Mouse (Mus musculus): ENCODE results near the gene Lrrc72. TPM values are rescaled to one million over a fixed set of nuclear protein-coding genes. Genes with fewer than 3 reads are reported as not detected.

The Lrrc72 gene
- polyA plus RNA-seq, 1 experiment from 2014 or later = not detected

- no peak overlapping the region for H3K9ac ChIP-seq (ENCODE audit: low read depth, low read length)
- ATAC-seq (ENCODE audit: low FRiP score) (no peak), DNase-seq (ENCODE audit: low spot score) (no peak)
- WGBS = 85% methylated on average over 3 of the region's 3 CpGs
- no peaks in the 10 kb centered on the region for H3K27me3 ChIP-seq (ENCODE audit: control insufficient read depth, insufficient read depth, low read length)
- no peaks in the 10 kb centered on the region for H3K36me3 ChIP-seq (ENCODE audit: control insufficient read depth, insufficient read depth, low read length)
- H3K4me3 ChIP-seq (ENCODE audit: low read depth, low read length) = no peak overlapping the region
- H3K4me1 ChIP-seq (replicated peaks; ENCODE audit: control insufficient read depth, insufficient read depth, low read length) = no peaks in the 10 kb centered on the region
- H3K27ac ChIP-seq (ENCODE audit: low read depth, low read length) = no peak overlapping the region
- H3K4me2 ChIP-seq (replicated peaks; ENCODE audit: low read depth, low read length) = no peak overlapping the region
- H3K9me3 ChIP-seq (ENCODE audit: control insufficient read depth, low read length) = no peaks in the 10 kb centered on the region
These were observed 12.0 kb downstream of the Lrrc72 start for GRCm38 (mm10) chr12:36241171-36241570.

GRCm38 (mm10) chr12:36231386-36231785 lies 21.8 kb downstream of the Lrrc72 start:
- no peak for ATAC-seq (ENCODE audit: low FRiP score)
- Histone ChIP-seq H3K36me3 (ENCODE audit: control insufficient read depth, insufficient read depth, low read length) (no peaks in the 10 kb centered on the region), H3K27me3 (ENCODE audit: control insufficient read depth, insufficient read depth, low read length) (no peaks in the 10 kb centered on the region), H3K4me1 (replicated peaks; ENCODE audit: control insufficient read depth, insufficient read depth, low read length) (no peaks in the 10 kb centered on the region), H3K9ac (ENCODE audit: low read depth, low read length) (no peak overlapping the region), H3K4me3 (ENCODE audit: low read depth, low read length) (no peak overlapping the region), H3K9me3 (ENCODE audit: control insufficient read depth, low read length) (no peaks in the 10 kb centered on the region), H3K4me2 (replicated peaks; ENCODE audit: low read depth, low read length) (no peak overlapping the region), H3K27ac (ENCODE audit: low read depth, low read length) (no peak overlapping the region)
- 93% methylated on average over 2 of the region's 2 CpGs for WGBS
- DNase-seq (ENCODE audit: low spot score) = no peak

GRCm38 (mm10) chr12:36224392-36224791 lies 28.8 kb downstream of the Lrrc72 start:
- no peak overlapping the region for H3K9ac ChIP-seq (ENCODE audit: low read depth, low read length)
- H3K4me2 ChIP-seq (replicated peaks; ENCODE audit: low read depth, low read length) = no peak overlapping the region
- no peaks in the 10 kb centered on the region for H3K9me3 ChIP-seq (ENCODE audit: control insufficient read depth, low read length)
- no peaks in the 10 kb centered on the region for H3K4me1 ChIP-seq (replicated peaks; ENCODE audit: control insufficient read depth, insufficient read depth, low read length)
- DNase-seq (ENCODE audit: low spot score) = no peak
- 73% methylated on average over 4 of the region's 4 CpGs for WGBS
- H3K27me3 ChIP-seq (ENCODE audit: control insufficient read depth, insufficient read depth, low read length) = no peaks in the 10 kb centered on the region
- H3K36me3 ChIP-seq (ENCODE audit: control insufficient read depth, insufficient read depth, low read length) = no peaks in the 10 kb centered on the region
- ATAC-seq (ENCODE audit: low FRiP score) = no peak
- no peak overlapping the region for H3K27ac ChIP-seq (ENCODE audit: low read depth, low read length)
- H3K4me3 ChIP-seq (ENCODE audit: low read depth, low read length) = no peak overlapping the region

GRCm38 (mm10) chr12:36216905-36217304 lies 36.3 kb downstream of the Lrrc72 start:
- H3K27ac ChIP-seq (ENCODE audit: low read depth, low read length) = no peak overlapping the region
- no peaks in the 10 kb centered on the region for H3K36me3 ChIP-seq (ENCODE audit: control insufficient read depth, insufficient read depth, low read length)
- WGBS = 92% methylated on average over 10 of the region's 10 CpGs
- no peak for DNase-seq (ENCODE audit: low spot score)
- H3K4me1 ChIP-seq (replicated peaks; ENCODE audit: control insufficient read depth, insufficient read depth, low read length) = no peaks in the 10 kb centered on the region
- H3K4me3 ChIP-seq (ENCODE audit: low read depth, low read length) = no peak overlapping the region
- H3K4me2 ChIP-seq (replicated peaks; ENCODE audit: low read depth, low read length) = no peak overlapping the region
- no peaks in the 10 kb centered on the region for H3K9me3 ChIP-seq (ENCODE audit: control insufficient read depth, low read length)
- no peak for ATAC-seq (ENCODE audit: low FRiP score)
- no peak overlapping the region for H3K9ac ChIP-seq (ENCODE audit: low read depth, low read length)
- no peaks in the 10 kb centered on the region for H3K27me3 ChIP-seq (ENCODE audit: control insufficient read depth, insufficient read depth, low read length)

GRCm38 (mm10) chr12:36216230-36216629 lies 37.0 kb downstream of the Lrrc72 start:
- Histone ChIP-seq H3K27ac (ENCODE audit: low read depth, low read length) (no peak overlapping the region), H3K4me2 (replicated peaks; ENCODE audit: low read depth, low read length) (no peak overlapping the region), H3K27me3 (ENCODE audit: control insufficient read depth, insufficient read depth, low read length) (no peaks in the 10 kb centered on the region), H3K9ac (ENCODE audit: low read depth, low read length) (no peak overlapping the region), H3K4me1 (replicated peaks; ENCODE audit: control insufficient read depth, insufficient read depth, low read length) (no peaks in the 10 kb centered on the region), H3K36me3 (ENCODE audit: control insufficient read depth, insufficient read depth, low read length) (no peaks in the 10 kb centered on the region), H3K4me3 (ENCODE audit: low read depth, low read length) (no peak overlapping the region), H3K9me3 (ENCODE audit: control insufficient read depth, low read length) (no peaks in the 10 kb centered on the region)
- 73% methylated on average over 4 of the region's 4 CpGs for WGBS
- no peak for DNase-seq (ENCODE audit: low spot score)
- ATAC-seq (ENCODE audit: low FRiP score) = no peak

GRCm38 (mm10) chr12:36215149-36215480 lies 38.1 kb downstream of the Lrrc72 start:
- Histone ChIP-seq H3K4me2 (replicated peaks; ENCODE audit: low read depth, low read length) (no peak overlapping the region), H3K9ac (ENCODE audit: low read depth, low read length) (no peak overlapping the region), H3K4me1 (replicated peaks; ENCODE audit: control insufficient read depth, insufficient read depth, low read length) (no peaks in the 10 kb centered on the region), H3K36me3 (ENCODE audit: control insufficient read depth, insufficient read depth, low read length) (no peaks in the 10 kb centered on the region), H3K4me3 (ENCODE audit: low read depth, low read length) (no peak overlapping the region), H3K27me3 (ENCODE audit: control insufficient read depth, insufficient read depth, low read length) (no peaks in the 10 kb centered on the region), H3K9me3 (ENCODE audit: control insufficient read depth, low read length) (no peaks in the 10 kb centered on the region), H3K27ac (ENCODE audit: low read depth, low read length) (no peak overlapping the region)
- ATAC-seq (ENCODE audit: low FRiP score) (peak; percentile 77), DNase-seq (ENCODE audit: low spot score) (peak; percentile 81)
- 0% methylated on average over 1 of the region's 1 CpGs for WGBS

GRCm38 (mm10) chr12:36214389-36215148 lies 38.6 kb downstream of the Lrrc72 start:
- Histone ChIP-seq H3K27me3 (ENCODE audit: control insufficient read depth, insufficient read depth, low read length) (no peaks in the 10 kb centered on the region), H3K4me2 (replicated peaks; ENCODE audit: low read depth, low read length) (no peak overlapping the region), H3K27ac (ENCODE audit: low read depth, low read length) (no peak overlapping the region), H3K9me3 (ENCODE audit: control insufficient read depth, low read length) (no peaks in the 10 kb centered on the region), H3K9ac (ENCODE audit: low read depth, low read length) (no peak overlapping the region), H3K36me3 (ENCODE audit: control insufficient read depth, insufficient read depth, low read length) (no peaks in the 10 kb centered on the region), H3K4me1 (replicated peaks; ENCODE audit: control insufficient read depth, insufficient read depth, low read length) (no peaks in the 10 kb centered on the region), H3K4me3 (ENCODE audit: low read depth, low read length) (no peak overlapping the region)
- 55% methylated on average over 8 of the region's 8 CpGs for WGBS
- ATAC-seq (ENCODE audit: low FRiP score) = peak; percentile 60
- no peak for DNase-seq (ENCODE audit: low spot score)

- H3K9me3 ChIP-seq (ENCODE audit: control insufficient read depth, low read length) = no peaks in the 10 kb centered on the region
- DNase-seq (ENCODE audit: low spot score) = no peak
- WGBS = 92% methylated on average over 4 of the region's 4 CpGs
- no peak overlapping the region for H3K4me3 ChIP-seq (ENCODE audit: low read depth, low read length)
- H3K4me1 ChIP-seq (replicated peaks; ENCODE audit: control insufficient read depth, insufficient read depth, low read length) = no peaks in the 10 kb centered on the region
- no peaks in the 10 kb centered on the region for H3K36me3 ChIP-seq (ENCODE audit: control insufficient read depth, insufficient read depth, low read length)
- H3K27ac ChIP-seq (ENCODE audit: low read depth, low read length) = no peak overlapping the region
- H3K27me3 ChIP-seq (ENCODE audit: control insufficient read depth, insufficient read depth, low read length) = no peaks in the 10 kb centered on the region
- no peak overlapping the region for H3K9ac ChIP-seq (ENCODE audit: low read depth, low read length)
- H3K4me2 ChIP-seq (replicated peaks; ENCODE audit: low read depth, low read length) = no peak overlapping the region
- no peak for ATAC-seq (ENCODE audit: low FRiP score)
These were observed 43.1 kb downstream of the Lrrc72 start for GRCm38 (mm10) chr12:36210096-36210495.

GRCm38 (mm10) chr12:36208456-36208855 lies 44.7 kb downstream of the Lrrc72 start:
- Histone ChIP-seq H3K9ac (ENCODE audit: low read depth, low read length) (no peak overlapping the region), H3K9me3 (ENCODE audit: control insufficient read depth, low read length) (no peaks in the 10 kb centered on the region), H3K36me3 (ENCODE audit: control insufficient read depth, insufficient read depth, low read length) (no peaks in the 10 kb centered on the region), H3K4me3 (ENCODE audit: low read depth, low read length) (no peak overlapping the region), H3K27ac (ENCODE audit: low read depth, low read length) (no peak overlapping the region), H3K4me2 (replicated peaks; ENCODE audit: low read depth, low read length) (no peak overlapping the region), H3K27me3 (ENCODE audit: control insufficient read depth, insufficient read depth, low read length) (no peaks in the 10 kb centered on the region), H3K4me1 (replicated peaks; ENCODE audit: control insufficient read depth, insufficient read depth, low read length) (no peaks in the 10 kb centered on the region)
- WGBS = 82% methylated on average over 19 of the region's 19 CpGs
- no peak for ATAC-seq (ENCODE audit: low FRiP score)
- DNase-seq (ENCODE audit: low spot score) = no peak

Measured in hindbrain, embryonic 11.5 days (tissue).